Mouse (Mus musculus) liver, adult 2 months (tissue): ENCODE measurements at regions not wholly inside any gene's neighbourhood (a gene's known extent, or its start where the extent isn't known, plus 50 kb on each side); places are given as distances from the start of the nearest gene placed in this dataset.

Experiments used
- DNase-seq: peaks from one replicate; pipeline ENCODE4 v3.0.0-alpha.2; 2011; ENCODE audit warnings: low read depth, low spot score; ENCODE audit errors: extremely low read depth
- H3K27ac ChIP-seq: fragments of 200-500 bp; replicated peaks from 2 replicates; pipeline ENCODE4 v1.5.1; 2012; ENCODE audit warnings: low read depth, mild to moderate bottlenecking, control low read depth, inconsistent platforms, low read length; ENCODE audit not compliant: insufficient read depth
- H3K27me3 ChIP-seq: fragments of 200-500 bp; 2 replicates; pipeline ENCODE4 v1.6.1; 2012; ENCODE audit warnings: mild to moderate bottlenecking, moderate library complexity, low read length, inconsistent platforms; ENCODE audit not compliant: control insufficient read depth, insufficient read depth
- H3K36me3 ChIP-seq: fragments of 200-500 bp; 2 replicates; pipeline ENCODE4 v1.6.1; 2012; ENCODE audit warnings: low read length, inconsistent platforms; ENCODE audit not compliant: control insufficient read depth, insufficient read depth
- H3K4me1 ChIP-seq: fragments of 200-500 bp; 2 replicates; pipeline ENCODE4 v1.6.1; 2011; ENCODE audit warnings: low read length; ENCODE audit not compliant: control insufficient read depth, insufficient read depth
- H3K4me3 ChIP-seq: fragments of 200-500 bp; 2 replicates; pipeline ENCODE4 v1.5.1; 2011; ENCODE audit warnings: low read depth, mild to moderate bottlenecking, control low read depth, low read length, moderate library complexity; ENCODE audit not compliant: insufficient read depth
- H3K79me2 ChIP-seq: fragments of 200-500 bp; 2 replicates; pipeline ENCODE4 v1.6.1; 2012; ENCODE audit warnings: inconsistent platforms, mild to moderate bottlenecking, low read length, moderate library complexity; ENCODE audit not compliant: control insufficient read depth, insufficient read depth
- H3K9ac ChIP-seq: fragments of 200-500 bp; 2 replicates; pipeline ENCODE4 v1.6.1; 2012; ENCODE audit warnings: low read depth, mild to moderate bottlenecking, control low read depth, inconsistent platforms, low read length
- CTCF ChIP-seq: fragments of 200-500 bp; IDR thresholded peaks from 2 replicates; pipeline ENCODE4 v1.5.1; 2011; ENCODE audit warnings: low read depth, low read length, control low read depth
- POLR2A ChIP-seq: fragments of 200-500 bp; IDR thresholded peaks from 2 replicates; pipeline ENCODE4 v1.6.1; 2011; ENCODE audit warnings: low read length, control low read depth; ENCODE audit not compliant: insufficient read depth; ENCODE audit errors: extremely low read depth
- WGBS: fragments of 180-500 bp; shearing (Covaris S2); methylation state at CpG from one replicate; pipeline ENCODE4 v1.1.7; 2018; 5-methylcytosine and 5-hydroxymethylcytosine counted together

DNA sequence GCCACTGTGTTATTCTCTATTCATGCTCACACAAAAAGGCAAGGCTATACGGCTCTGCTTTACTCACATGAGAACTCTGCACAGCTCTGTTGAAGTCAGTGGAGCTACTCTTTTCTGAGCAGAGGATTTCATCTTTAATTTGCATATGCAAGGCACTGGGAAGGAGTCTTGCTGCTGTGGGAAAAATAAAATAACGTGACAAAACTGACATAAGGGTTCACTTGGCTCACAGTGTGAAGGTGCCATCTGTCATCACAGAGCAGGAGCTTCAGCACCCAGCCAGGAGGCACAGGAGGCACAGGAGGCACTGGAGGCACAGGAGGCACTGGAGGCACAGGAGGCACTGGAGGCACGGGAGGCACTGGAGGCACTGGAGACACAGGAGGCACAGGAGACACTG lies 83.9 kb upstream of the Lhx8 start:
- Histone ChIP-seq H3K27me3 (no peaks in the 10 kb centered on the region), H3K4me3 (no peak overlapping the region), H3K4me1 (no peaks in the 10 kb centered on the region), H3K79me2 (no peaks in the 10 kb centered on the region), H3K27ac (no peak overlapping the region), H3K9ac (no peak overlapping the region), H3K36me3 (no peaks in the 10 kb centered on the region)
- WGBS: 68% methylated on average over 3 of the region's 3 CpGs
- TF ChIP-seq CTCF (no peak), POLR2A (no peak)
- DNase-seq: no peak

DNA sequence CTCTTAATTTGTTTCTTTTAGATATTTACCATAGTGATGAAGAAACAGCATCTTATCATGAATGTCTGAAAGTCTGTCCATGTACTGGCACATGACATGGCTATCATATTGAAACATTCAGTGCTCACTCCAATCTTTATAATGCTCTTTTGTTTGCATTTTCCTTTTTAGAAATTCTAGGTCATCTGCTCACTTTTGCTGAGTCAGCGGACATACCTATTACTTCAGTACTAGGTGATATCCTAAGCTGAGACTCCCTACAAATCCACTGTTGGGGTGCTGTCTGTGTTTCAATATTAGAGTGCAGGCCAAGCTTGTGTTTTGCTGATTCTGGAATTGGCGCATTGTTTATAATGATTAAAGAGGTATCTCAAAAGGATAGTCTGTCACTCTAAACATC lies 79.8 kb upstream of the Lhx8 start:
- H3K79me2 ChIP-seq: no peaks in the 10 kb centered on the region
- no peaks in the 10 kb centered on the region for H3K4me1 ChIP-seq
- H3K27ac ChIP-seq: no peak overlapping the region
- H3K36me3 ChIP-seq: no peaks in the 10 kb centered on the region
- TF ChIP-seq CTCF: no peak
- no peak for TF ChIP-seq POLR2A
- H3K9ac ChIP-seq: no peak overlapping the region
- no peaks in the 10 kb centered on the region for H3K27me3 ChIP-seq
- 93% methylated on average over 2 of the region's 2 CpGs for WGBS
- DNase-seq: no peak
- H3K4me3 ChIP-seq: no peak overlapping the region

DNA sequence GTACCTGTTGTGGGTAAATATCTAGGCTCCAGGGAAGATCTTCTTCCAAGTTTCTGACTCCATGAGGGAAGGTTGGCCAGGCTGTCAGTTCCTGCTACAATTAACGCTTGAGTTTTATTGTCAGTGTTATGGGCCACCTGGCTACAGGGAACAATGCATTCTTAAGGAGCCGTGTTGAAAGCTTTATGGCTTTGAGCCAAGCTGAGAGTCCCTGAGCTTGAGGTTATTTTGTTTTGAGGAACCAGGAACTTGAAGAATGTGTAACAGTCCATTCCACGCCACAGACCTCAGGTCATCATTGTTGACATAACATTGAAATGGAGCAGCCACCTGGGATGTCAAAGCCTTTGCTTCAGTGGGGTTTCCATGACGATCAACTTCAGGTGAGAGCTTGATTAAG lies 71.6 kb upstream of the Lhx8 start:
- TF ChIP-seq CTCF: no peak
- no peak for TF ChIP-seq POLR2A
- Histone ChIP-seq H3K4me3 (no peak overlapping the region), H3K4me1 (no peaks in the 10 kb centered on the region), H3K9ac (no peak overlapping the region), H3K36me3 (no peaks in the 10 kb centered on the region), H3K79me2 (no peaks in the 10 kb centered on the region), H3K27ac (no peak overlapping the region), H3K27me3 (no peaks in the 10 kb centered on the region)
- 57% methylated on average over 4 of the region's 4 CpGs for WGBS
- no peak for DNase-seq

DNA sequence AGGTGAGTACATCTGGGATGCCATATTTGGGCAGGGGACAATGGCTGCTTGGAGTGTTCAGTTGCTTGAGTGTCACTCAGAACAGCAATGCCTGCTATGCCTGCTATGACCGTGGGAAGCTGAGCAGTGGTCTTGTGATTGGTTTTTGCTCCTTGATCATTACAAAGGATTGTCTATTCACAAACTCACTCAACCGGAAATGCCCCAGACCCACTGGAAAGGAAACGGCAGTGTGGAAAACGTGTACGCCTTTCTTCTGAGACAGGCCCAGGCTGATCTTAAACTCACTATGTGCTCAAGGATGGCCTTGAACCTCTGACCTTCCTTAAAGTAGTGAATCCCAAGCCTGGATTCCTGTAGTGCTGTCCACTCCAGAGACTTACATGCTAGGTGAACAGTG lies 63.2 kb upstream of the Lhx8 start:
- no peak overlapping the region for H3K9ac ChIP-seq
- DNase-seq: no peak
- no peak overlapping the region for H3K27ac ChIP-seq
- WGBS: 82% methylated on average over 5 of the region's 5 CpGs
- H3K79me2 ChIP-seq: no peaks in the 10 kb centered on the region
- no peak overlapping the region for H3K4me3 ChIP-seq
- no peak for TF ChIP-seq POLR2A
- H3K27me3 ChIP-seq: no peaks in the 10 kb centered on the region
- no peaks in the 10 kb centered on the region for H3K4me1 ChIP-seq
- H3K36me3 ChIP-seq: no peaks in the 10 kb centered on the region

DNA sequence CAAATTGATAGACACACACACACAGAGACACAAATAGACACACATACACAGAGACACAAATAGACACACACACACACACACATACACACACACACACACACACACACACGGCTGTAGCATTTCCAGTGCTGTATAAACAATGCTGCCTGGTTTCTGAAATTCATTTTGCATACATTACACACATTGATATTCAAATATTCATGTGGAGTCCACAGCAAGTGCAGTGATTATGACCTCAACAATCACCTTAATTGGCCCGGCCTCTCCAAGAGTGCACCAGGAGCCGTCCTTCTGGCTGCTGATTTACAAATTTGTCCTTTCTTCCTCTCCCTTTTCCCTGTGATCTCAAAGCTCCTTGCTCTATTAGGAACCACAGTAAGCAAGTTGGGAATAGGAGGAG lies 61.2 kb upstream of the Lhx8 start:
- Histone ChIP-seq H3K27me3 (no peaks in the 10 kb centered on the region), H3K4me3 (no peak overlapping the region), H3K36me3 (no peaks in the 10 kb centered on the region), H3K27ac (no peak overlapping the region), H3K79me2 (no peaks in the 10 kb centered on the region), H3K9ac (no peak overlapping the region), H3K4me1 (no peaks in the 10 kb centered on the region)
- no peak for DNase-seq
- TF ChIP-seq POLR2A: no peak
- no peak for TF ChIP-seq CTCF
- 68% methylated on average over 3 of the region's 3 CpGs for WGBS

DNA sequence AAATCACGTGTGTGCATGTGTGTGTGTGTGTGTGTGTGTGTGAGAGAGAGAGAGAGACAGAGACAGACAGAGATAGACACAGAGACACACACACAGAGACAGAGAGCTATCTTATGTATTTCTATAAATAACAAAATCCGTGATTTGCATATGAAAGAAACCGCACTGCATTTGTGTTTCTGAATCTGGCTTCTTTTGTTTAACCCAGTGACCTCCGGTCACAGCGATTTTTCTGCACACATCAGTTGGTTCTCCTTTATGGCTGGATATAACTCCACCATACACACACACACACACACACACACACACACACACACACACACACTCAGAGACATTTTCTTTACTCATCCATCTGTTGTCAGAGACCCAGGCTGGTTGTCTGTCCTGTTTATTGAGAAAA lies 58.2 kb upstream of the Lhx8 start:
- WGBS: 72% methylated on average over 5 of the region's 5 CpGs

More for the DNA sequence above, 58.2 kb upstream of the Lhx8 start:
- H3K36me3 ChIP-seq: no peaks in the 10 kb centered on the region
- H3K9ac ChIP-seq: no peak overlapping the region
- H3K79me2 ChIP-seq: no peaks in the 10 kb centered on the region
- DNase-seq: no peak
- no peaks in the 10 kb centered on the region for H3K27me3 ChIP-seq
- H3K4me3 ChIP-seq: no peak overlapping the region
- no peak overlapping the region for H3K27ac ChIP-seq
- TF ChIP-seq CTCF (no peak), POLR2A (no peak)
- no peaks in the 10 kb centered on the region for H3K4me1 ChIP-seq
